In genomic region chr7:45454971-45455370, GRCm38 (mm10) we compare ENCODE assay signal across 21 mouse cellular contexts. TPM values are rescaled to one million over a fixed set of nuclear protein-coding genes. Genes with fewer than 3 reads are reported as not detected.
DNase-seq lines count a peak whose midpoint lies in the region; ATAC-seq lines count a peak whose summit lies in the region.
"Had no signal": no experiment of that assay in that cellular context is flagged by ENCODE, and none has a peak within 500 bp of the region (broad histone marks: within the 10 kb centered on the region; RNA-seq: fewer than 3 reads in every experiment).

No protein-coding gene starts in this region.

- no peaks in the 10 kb centered on the region for H3K27me3 ChIP-seq in limb, embryonic 15.5 days
- no peaks in the 10 kb centered on the region for H3K27me3 ChIP-seq in limb, embryonic 10.5 days (ENCODE audit: low read depth, poor library complexity, severe bottlenecking)
- H3K27me3 ChIP-seq in neural tube, embryonic 13.5 days: no peaks in the 10 kb centered on the region
- H3K27me3 ChIP-seq: embryonic facial prominence, embryonic 13.5 days; forebrain, embryonic 13.5 days; heart, embryonic 15.5 days; hindbrain, embryonic 15.5 days had no signal

- no peak for ATAC-seq in limb, embryonic 15.5 days (ENCODE audit: insufficient number of reproducible peaks, low FRiP score, low TSS enrichment, low read depth)
- no peak for ATAC-seq in neural tube, embryonic 13.5 days (ENCODE audit: low read depth)
- ATAC-seq: forebrain, embryonic 13.5 days had no signal

- peaks cover 28% of the 10 kb centered on the region for H3K4me1 ChIP-seq in limb, embryonic 15.5 days
- peaks cover 22% of the 10 kb centered on the region for H3K4me1 ChIP-seq in limb, embryonic 10.5 days
- H3K4me1 ChIP-seq in neural tube, embryonic 13.5 days (replicated peaks): peaks cover 20% of the 10 kb centered on the region

- H3K27ac ChIP-seq in limb, embryonic 15.5 days: peak overlapping the region; percentile 22; the same call in 1 of the 2 replicates
- no peak overlapping the region for H3K27ac ChIP-seq in limb, embryonic 10.5 days
- no peak overlapping the region for H3K27ac ChIP-seq in neural tube, embryonic 13.5 days (replicated peaks)
- H3K27ac ChIP-seq: embryonic facial prominence, embryonic 13.5 days; forebrain, embryonic 13.5 days; heart, embryonic 10.5 days; heart, embryonic 15.5 days; hindbrain, embryonic 15.5 days had no signal

- no peak overlapping the region for H3K4me3 ChIP-seq in limb, embryonic 15.5 days
- H3K4me3 ChIP-seq in limb, embryonic 10.5 days: no peak overlapping the region
- no peak overlapping the region for H3K4me3 ChIP-seq in neural tube, embryonic 13.5 days
- H3K4me3 ChIP-seq: embryonic facial prominence, embryonic 13.5 days; forebrain, embryonic 13.5 days; gastrocnemius, adult 2 months; heart, embryonic 10.5 days; heart, embryonic 15.5 days; hindbrain, embryonic 15.5 days had no signal

- H3K9ac ChIP-seq in limb, embryonic 15.5 days: no peak overlapping the region
- H3K9ac ChIP-seq in neural tube, embryonic 13.5 days: peak overlapping the region; percentile 22; the same call in 1 of the 2 replicates
- H3K9ac ChIP-seq: embryonic facial prominence, embryonic 13.5 days; forebrain, embryonic 13.5 days; heart, embryonic 15.5 days; hindbrain, embryonic 15.5 days had no signal

- H3K9me3 ChIP-seq in limb, embryonic 15.5 days: no peaks in the 10 kb centered on the region
- H3K9me3 ChIP-seq in limb, embryonic 10.5 days (replicated peaks): no peaks in the 10 kb centered on the region
- H3K9me3 ChIP-seq in neural tube, embryonic 13.5 days: no peaks in the 10 kb centered on the region
- H3K9me3 ChIP-seq: embryonic facial prominence, embryonic 13.5 days; forebrain, embryonic 13.5 days; heart, embryonic 10.5 days; heart, embryonic 15.5 days; hindbrain, embryonic 15.5 days had no signal

- H3K4me2 ChIP-seq in limb, embryonic 15.5 days: no peak overlapping the region
- H3K4me2 ChIP-seq in neural tube, embryonic 13.5 days: no peak overlapping the region
- H3K4me2 ChIP-seq: embryonic facial prominence, embryonic 13.5 days; forebrain, embryonic 13.5 days; heart, embryonic 15.5 days; hindbrain, embryonic 15.5 days had no signal

- peak; percentile 45 for DNase-seq in cerebellum, adult 9-11 months
- DNase-seq in cerebellum, adult 18-20 months: no peak
- DNase-seq in limb, embryonic 10.5 days (ENCODE audit: low spot score): no peak
- DNase-seq in neural tube, embryonic 10.5 days (ENCODE audit: extremely low spot score, low spot score): no peak
- DNase-seq in spleen, postnatal 36 days (ENCODE audit: low spot score in 2 of 2): no peak
- DNase-seq: adrenal gland, adult 2 months; adrenal gland, postnatal 25 days; cerebellum, adult 8-10 months; cerebellum, postnatal 25 days; gastrocnemius, adult 2 months; gastrocnemius, postnatal 36 days; heart, adult 18-20 months; heart, postnatal 36 days had no signal

- peaks cover 69% of the 10 kb centered on the region for H3K36me3 ChIP-seq in limb, embryonic 15.5 days
- peaks cover 71% of the 10 kb centered on the region for H3K36me3 ChIP-seq in limb, embryonic 10.5 days
- H3K36me3 ChIP-seq in neural tube, embryonic 13.5 days: peaks cover 64% of the 10 kb centered on the region

- WGBS in limb, embryonic 15.5 days: 89% methylated on average over 15 of the region's 15 CpGs
- 89% methylated on average over 15 of the region's 15 CpGs for WGBS in limb, embryonic 10.5 days
- 89% methylated on average over 15 of the region's 15 CpGs for WGBS in neural tube, embryonic 13.5 days

RNA-seq across cellular contexts. Expression of gene Ftl1, which starts 4.7 kb away (rescaled TPM):
- polyA plus RNA-seq in limb, embryonic 15.5 days (2015; fragmentation: Nextera tagmentation; extraction: Ambion mirVana): 4,640 and 4,716 TPM in 2 replicates
- 5,063 and 5,416 TPM in 2 replicates for polyA plus RNA-seq in limb, embryonic 10.5 days (2016; fragmentation: Nextera tagmentation; extraction: Ambion mirVana)
- 6,282 and 6,442 TPM in 2 replicates for polyA plus RNA-seq in neural tube, embryonic 13.5 days (2015; fragmentation: Nextera tagmentation; extraction: Ambion mirVana)

RNA-seq across cellular contexts. Expression of gene Bax, which starts 11.7 kb away (rescaled TPM):
- 145 and 146 TPM in 2 replicates for polyA plus RNA-seq in limb, embryonic 15.5 days (2015; fragmentation: Nextera tagmentation; extraction: Ambion mirVana)
- 248 and 297 TPM in 2 replicates for polyA plus RNA-seq in limb, embryonic 10.5 days (2016; fragmentation: Nextera tagmentation; extraction: Ambion mirVana)
- polyA plus RNA-seq in neural tube, embryonic 13.5 days (2015; fragmentation: Nextera tagmentation; extraction: Ambion mirVana): 184 and 237 TPM in 2 replicates

RNA-seq across cellular contexts. Expression of gene Ruvbl2, which starts 17.1 kb away (rescaled TPM):
- 122 and 125 TPM in 2 replicates for polyA plus RNA-seq in limb, embryonic 15.5 days (2015; fragmentation: Nextera tagmentation; extraction: Ambion mirVana)
- polyA plus RNA-seq in limb, embryonic 10.5 days (2016; fragmentation: Nextera tagmentation; extraction: Ambion mirVana): 228 and 283 TPM in 2 replicates
- 89.7 and 111 TPM in 2 replicates for polyA plus RNA-seq in neural tube, embryonic 13.5 days (2015; fragmentation: Nextera tagmentation; extraction: Ambion mirVana)

RNA-seq across cellular contexts. Expression of gene Gys1, which starts 20.3 kb away (rescaled TPM):
- polyA plus RNA-seq in limb, embryonic 15.5 days (2015; fragmentation: Nextera tagmentation; extraction: Ambion mirVana): 39.0 and 43.5 TPM in 2 replicates
- 42.6 and 44.9 TPM in 2 replicates for polyA plus RNA-seq in limb, embryonic 10.5 days (2016; fragmentation: Nextera tagmentation; extraction: Ambion mirVana)
- polyA plus RNA-seq in neural tube, embryonic 13.5 days (2015; fragmentation: Nextera tagmentation; extraction: Ambion mirVana): 21.5 and 25.9 TPM in 2 replicates

RNA-seq across cellular contexts. Expression of gene Tulp2, which starts 26.7 kb away (rescaled TPM):
- polyA plus RNA-seq in limb, embryonic 15.5 days (2015; fragmentation: Nextera tagmentation; extraction: Ambion mirVana): 0.61 and 1.0 TPM in 2 replicates
- polyA plus RNA-seq in limb, embryonic 10.5 days (2016; fragmentation: Nextera tagmentation; extraction: Ambion mirVana): 1.8 and 2.2 TPM in 2 replicates
- polyA plus RNA-seq in neural tube, embryonic 13.5 days (2015; fragmentation: Nextera tagmentation; extraction: Ambion mirVana): 0.13 and 0.29 TPM in 2 replicates
- polyA plus RNA-seq: C2C12 had no signal
